Mouse (Mus musculus): Measurements from ENCODE around the gene Bag1. TPM values are rescaled to one million over a fixed set of nuclear protein-coding genes. Genes with fewer than 3 reads are reported as not detected.

The Bag1 gene
- total RNA-seq, 1 experiment, result 99.5 TPM

- Histone ChIP-seq H3K9ac (ENCODE audit: insufficient read depth, low read depth, low read length, poor library complexity, severe bottlenecking) (no peak overlapping the region), H3K27ac (ENCODE audit: insufficient read depth, low read depth, low read length, poor library complexity, severe bottlenecking) (no peak overlapping the region), H3K9me3 (ENCODE audit: control insufficient read depth, insufficient read depth, low read depth, low read length) (no peaks in the 10 kb centered on the region), H3K36me3 (ENCODE audit: control insufficient read depth, insufficient read depth, low read length, poor library complexity, severe bottlenecking) (no peaks in the 10 kb centered on the region), H3K4me1 (ENCODE audit: control insufficient read depth in 2 of 2, insufficient read depth in 2 of 2, low read length in 2 of 2, poor library complexity in 1 of 2) (peaks cover 4 to 9% of the 10 kb centered on the region in 2 experiments; a peak in 2 of 4 replicates), H3K4me3 (ENCODE audit: insufficient read depth in 1 of 2, low read depth in 1 of 2, low read length in 2 of 2, poor library complexity in 1 of 2, severe bottlenecking in 1 of 2) (no peak overlapping the region)
- TF ChIP-seq CHD2 (IDR thresholded peaks at IDR 0.05; ENCODE audit: low read depth, low read length), result no peak
- no peak for TF ChIP-seq MAFK (IDR thresholded peaks at IDR 0.05; ENCODE audit: insufficient read depth, low read depth, low read length)
- peak; percentile 33; the same call in 1 of the 2 replicates for TF ChIP-seq ZC3H11A (IDR thresholded peaks at IDR 0.05; ENCODE audit: borderline replicate concordance, low read depth, low read length)
- no peak for TF ChIP-seq HCFC1 (IDR thresholded peaks at IDR 0.05; ENCODE audit: borderline replicate concordance, insufficient read depth, low read length)
- TF ChIP-seq ZNF384 (IDR thresholded peaks at IDR 0.05; ENCODE audit: low read depth, low read length), result 0 out of 2 replicates have a peak, but pooled peaks have one; percentile 60
- in situ Hi-C loops (cut with MboI; ENCODE audit: low sequenced_read_pairs in 2 of 2, unreplicated experiment in 2 of 2), result no loop called here
- DNase-seq (ENCODE audit: low read depth, low spot score), result no peak
These were observed 41.8 kb downstream of the Bag1 start for GRCm38 (mm10) chr4:40906298-40906697.

DNA sequence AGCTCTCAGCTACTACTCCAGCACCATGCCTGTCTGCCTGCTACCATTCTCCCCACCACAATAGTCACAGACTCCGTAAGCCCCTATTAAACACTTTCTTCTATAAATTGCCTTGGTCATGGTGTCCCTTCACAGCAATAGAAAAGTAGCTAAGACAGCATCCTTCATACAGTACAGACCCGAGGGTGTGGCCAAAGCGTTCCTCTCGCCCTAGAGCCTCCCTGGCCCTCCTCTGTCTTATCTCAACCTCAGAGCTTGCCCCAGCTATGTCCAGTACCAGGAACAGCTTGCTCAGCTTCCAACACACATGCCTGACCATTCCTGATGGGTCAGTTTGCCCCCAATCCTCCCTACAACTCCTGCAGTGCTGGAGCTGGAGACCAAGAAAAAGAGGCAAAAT, 47.5 kb downstream of the Bag1 start:
- peaks cover 0 to 11% of the 10 kb centered on the region in 2 experiments; a peak in 1 of 4 replicates for H3K4me1 ChIP-seq (ENCODE audit: control insufficient read depth in 2 of 2, insufficient read depth in 2 of 2, low read length in 2 of 2, poor library complexity in 1 of 2)
- no peak overlapping the region for H3K4me3 ChIP-seq (ENCODE audit: insufficient read depth in 1 of 2, low read depth in 1 of 2, low read length in 2 of 2, poor library complexity in 1 of 2, severe bottlenecking in 1 of 2)
- no peaks in the 10 kb centered on the region for H3K9me3 ChIP-seq (ENCODE audit: control insufficient read depth, insufficient read depth, low read depth, low read length)
- no peak overlapping the region for H3K27ac ChIP-seq (ENCODE audit: insufficient read depth, low read depth, low read length, poor library complexity, severe bottlenecking)
- TF ChIP-seq MAFK (IDR thresholded peaks at IDR 0.05; ENCODE audit: insufficient read depth, low read depth, low read length) (no peak), HCFC1 (IDR thresholded peaks at IDR 0.05; ENCODE audit: borderline replicate concordance, insufficient read depth, low read length) (no peak), CHD2 (IDR thresholded peaks at IDR 0.05; ENCODE audit: low read depth, low read length) (no peak), ZC3H11A (IDR thresholded peaks at IDR 0.05; ENCODE audit: borderline replicate concordance, low read depth, low read length) (no peak), ZNF384 (IDR thresholded peaks at IDR 0.05; ENCODE audit: low read depth, low read length) (no peak)
- in situ Hi-C loops (cut with MboI; ENCODE audit: low sequenced_read_pairs in 2 of 2, unreplicated experiment in 2 of 2), result no loop called here
- no peaks in the 10 kb centered on the region; the same call in 1 of the 2 replicates for H3K36me3 ChIP-seq (ENCODE audit: control insufficient read depth, insufficient read depth, low read length, poor library complexity, severe bottlenecking)
- H3K9ac ChIP-seq (ENCODE audit: insufficient read depth, low read depth, low read length, poor library complexity, severe bottlenecking), result no peak overlapping the region
- no peak for DNase-seq (ENCODE audit: low read depth, low spot score)

DNA sequence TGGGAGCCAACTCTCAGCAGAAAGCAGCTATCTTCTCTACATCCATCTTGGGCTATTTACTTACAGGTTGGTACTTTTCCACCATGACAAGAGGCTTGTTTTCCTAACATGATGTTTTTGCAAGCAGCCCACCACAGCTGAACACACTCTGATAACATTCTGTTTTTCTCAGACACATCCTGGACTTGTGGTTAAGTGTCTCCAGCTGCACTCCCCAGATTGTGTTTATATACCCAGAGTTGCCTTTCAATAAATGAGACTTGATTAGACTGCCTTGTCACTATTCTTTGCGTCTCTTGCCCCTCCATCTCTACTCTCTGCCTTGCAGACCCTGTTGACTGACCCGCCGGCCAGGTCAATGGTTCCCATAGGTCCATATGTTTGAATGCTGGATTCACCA, 48.0 kb downstream of the Bag1 start:
- in situ Hi-C loops (cut with MboI; ENCODE audit: low sequenced_read_pairs in 2 of 2, unreplicated experiment in 2 of 2), result no loop called here
- H3K36me3 ChIP-seq (ENCODE audit: control insufficient read depth, insufficient read depth, low read length, poor library complexity, severe bottlenecking), result no peaks in the 10 kb centered on the region; the same call in 1 of the 2 replicates
- H3K27ac ChIP-seq (ENCODE audit: insufficient read depth, low read depth, low read length, poor library complexity, severe bottlenecking), result no peak overlapping the region
- H3K4me3 ChIP-seq (ENCODE audit: insufficient read depth in 1 of 2, low read depth in 1 of 2, low read length in 2 of 2, poor library complexity in 1 of 2, severe bottlenecking in 1 of 2), result no peak overlapping the region
- DNase-seq (ENCODE audit: low read depth, low spot score), result no peak
- H3K9me3 ChIP-seq (ENCODE audit: control insufficient read depth, insufficient read depth, low read depth, low read length), result no peaks in the 10 kb centered on the region
- peaks cover 0 to 11% of the 10 kb centered on the region in 2 experiments; a peak in 1 of 4 replicates for H3K4me1 ChIP-seq (ENCODE audit: control insufficient read depth in 2 of 2, insufficient read depth in 2 of 2, low read length in 2 of 2, poor library complexity in 1 of 2)
- H3K9ac ChIP-seq (ENCODE audit: insufficient read depth, low read depth, low read length, poor library complexity, severe bottlenecking), result no peak overlapping the region
- TF ChIP-seq CHD2 (IDR thresholded peaks at IDR 0.05; ENCODE audit: low read depth, low read length) (no peak), MAFK (IDR thresholded peaks at IDR 0.05; ENCODE audit: insufficient read depth, low read depth, low read length) (no peak), HCFC1 (IDR thresholded peaks at IDR 0.05; ENCODE audit: borderline replicate concordance, insufficient read depth, low read length) (no peak), ZC3H11A (IDR thresholded peaks at IDR 0.05; ENCODE audit: borderline replicate concordance, low read depth, low read length) (no peak), ZNF384 (IDR thresholded peaks at IDR 0.05; ENCODE audit: low read depth, low read length) (no peak)

- H3K4me1 ChIP-seq (ENCODE audit: control insufficient read depth in 2 of 2, insufficient read depth in 2 of 2, low read length in 2 of 2, poor library complexity in 1 of 2), result peaks cover 0 to 11% of the 10 kb centered on the region in 2 experiments; a peak in 1 of 4 replicates
- no peak for DNase-seq (ENCODE audit: low read depth, low spot score)
- TF ChIP-seq HCFC1 (IDR thresholded peaks at IDR 0.05; ENCODE audit: borderline replicate concordance, insufficient read depth, low read length), result no peak
- no peak for TF ChIP-seq ZNF384 (IDR thresholded peaks at IDR 0.05; ENCODE audit: low read depth, low read length)
- TF ChIP-seq ZC3H11A (IDR thresholded peaks at IDR 0.05; ENCODE audit: borderline replicate concordance, low read depth, low read length), result no peak
- TF ChIP-seq MAFK (IDR thresholded peaks at IDR 0.05; ENCODE audit: insufficient read depth, low read depth, low read length), result no peak
- no peak for TF ChIP-seq CHD2 (IDR thresholded peaks at IDR 0.05; ENCODE audit: low read depth, low read length)
- H3K9me3 ChIP-seq (ENCODE audit: control insufficient read depth, insufficient read depth, low read depth, low read length), result no peaks in the 10 kb centered on the region
- peak overlapping the region; percentile 94 for H3K27ac ChIP-seq (ENCODE audit: insufficient read depth, low read depth, low read length, poor library complexity, severe bottlenecking)
- no peak overlapping the region for H3K4me3 ChIP-seq (ENCODE audit: insufficient read depth in 1 of 2, low read depth in 1 of 2, low read length in 2 of 2, poor library complexity in 1 of 2, severe bottlenecking in 1 of 2)
- no peaks in the 10 kb centered on the region; the same call in 1 of the 2 replicates for H3K36me3 ChIP-seq (ENCODE audit: control insufficient read depth, insufficient read depth, low read length, poor library complexity, severe bottlenecking)
- H3K9ac ChIP-seq (ENCODE audit: insufficient read depth, low read depth, low read length, poor library complexity, severe bottlenecking), result peak overlapping the region; percentile 53; the same call in 1 of the 2 replicates
- in situ Hi-C loops (cut with MboI; ENCODE audit: low sequenced_read_pairs in 2 of 2, unreplicated experiment in 2 of 2), result loop anchor here in 1 of 2 experiments (5.0 kb wide), 1 partner anchor 122 kb away; no protein-coding TSS in a partner anchor
These were observed 48.8 kb downstream of the Bag1 start for GRCm38 (mm10) chr4:40899264-40899663.
